Mouse (Mus musculus): Measurements from ENCODE around the gene Acap2. TPM values are rescaled to one million over a fixed set of nuclear protein-coding genes. Genes with fewer than 3 reads are reported as not detected.

Gene Acap2
- total and polyA plus RNA-seq, 3 experiments, result 31.5 to 47.4 (median 36.9) TPM

- H3K4me3 ChIP-seq (replicated peaks in 1 of 3; ENCODE audit: low read depth in 2 of 3, low read length in 2 of 3, poor library complexity in 1 of 3), result no peak overlapping the region
- no peak for DNase-seq (ENCODE audit: extremely low read depth)
- peaks cover 34 to 76% of the 10 kb centered on the region in 2 experiments for H3K36me3 ChIP-seq (replicated peaks in 1 of 2; ENCODE audit: control insufficient read depth in 1 of 2, insufficient read depth in 1 of 2, low read length in 1 of 2)
- no peak overlapping the region for H3K27ac ChIP-seq (ENCODE audit: insufficient read depth, low read depth)
- TF ChIP-seq EP300 (IDR thresholded peaks at IDR 0.05; ENCODE audit: low read length) (no peak), ZNF384 (IDR thresholded peaks at IDR 0.05; ENCODE audit: low read depth, low read length) (no peak), TBP (conservative IDR thresholded peaks at IDR 0.05; ENCODE audit: low read depth, low read length) (no peak), SIN3A (IDR thresholded peaks at IDR 0.05; ENCODE audit: low read length) (no peak), MEF2A (IDR thresholded peaks at IDR 0.05; ENCODE audit: borderline replicate concordance, low read depth, low read length) (no peak), JUN (IDR thresholded peaks at IDR 0.05; ENCODE audit: insufficient read depth, low read depth, low read length) (no peak), ZKSCAN1 (IDR thresholded peaks at IDR 0.05; ENCODE audit: borderline replicate concordance, low read depth, low read length) (no peak), ZMIZ1 (IDR thresholded peaks at IDR 0.05; ENCODE audit: low read depth, low read length) (no peak), NRF1 (IDR thresholded peaks at IDR 0.05; ENCODE audit: low read depth, low read length) (no peak), BHLHE40 (IDR thresholded peaks at IDR 0.05; ENCODE audit: low read depth, low read length) (no peak), USF1 (IDR thresholded peaks at IDR 0.05; ENCODE audit: low read depth, low read length) (no peak), PAX5 (IDR thresholded peaks at IDR 0.05; ENCODE audit: low read length) (no peak), MAZ (IDR thresholded peaks at IDR 0.05; ENCODE audit: low read depth, low read length) (no peak), E2F4 (IDR thresholded peaks at IDR 0.05; ENCODE audit: insufficient replicate concordance, low read depth, low read length) (no peak), ETS1 (conservative IDR thresholded peaks at IDR 0.05; ENCODE audit: low read depth, low read length) (no peak), GABPA (IDR thresholded peaks at IDR 0.05; ENCODE audit: insufficient replicate concordance, low read depth, low read length) (no peak)
- no peaks in the 10 kb centered on the region for H3K27me3 ChIP-seq (replicated peaks)
- in situ Hi-C loops (cut with MboI; ENCODE audit: low pct_ligation_motif_present, low pct_unique_long_range_greater_than_20kb, low sequenced_read_pairs) (no loop called here), dilution Hi-C loops (cut with MboI; ENCODE audit: extremely low pct_ligation_motif_present, extremely low pct_unique_long_range_greater_than_20kb, low sequenced_read_pairs) (no loop called here)
- H3K79me2 ChIP-seq (replicated peaks; ENCODE audit: control insufficient read depth, extremely low read depth, insufficient read depth, poor library complexity, severe bottlenecking), result no peaks in the 10 kb centered on the region
- no peak overlapping the region for H3K4me2 ChIP-seq (ENCODE audit: insufficient read depth, low read depth, poor library complexity, severe bottlenecking)
- H3K4me1 ChIP-seq (ENCODE audit: control insufficient read depth in 1 of 2, insufficient read depth in 2 of 2), result peaks cover 4 to 24% of the 10 kb centered on the region in 2 experiments; a peak in 3 of 4 replicates
- no peaks in the 10 kb centered on the region for H3K9me3 ChIP-seq (replicated peaks; ENCODE audit: low read length)
- no peak overlapping the region for H3K9ac ChIP-seq (ENCODE audit: insufficient read depth, low read depth)
These were observed 76.1 kb downstream of the Acap2 start for GRCm38 (mm10) chr16:31124991-31125390.

DNA sequence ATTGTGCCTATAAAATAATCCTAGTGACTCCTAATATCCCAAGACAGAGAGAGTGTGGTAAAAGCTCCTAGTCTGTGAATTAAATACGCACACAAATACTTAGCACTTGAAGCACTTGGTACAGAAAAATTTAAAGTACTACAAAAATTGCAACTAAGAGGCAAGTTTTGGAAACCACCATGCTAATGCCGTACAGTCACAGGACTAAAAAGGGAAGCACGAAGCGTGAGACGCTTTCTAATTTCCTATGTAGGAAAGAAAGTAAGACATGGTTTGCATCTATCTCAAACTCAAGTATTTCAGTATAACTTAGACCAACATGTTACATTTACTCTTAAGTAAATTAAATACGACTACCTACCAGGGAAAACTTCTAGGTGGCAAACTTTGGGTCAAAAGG, 79.4 kb downstream of the Acap2 start:
- no peak overlapping the region for H3K9ac ChIP-seq (ENCODE audit: insufficient read depth, low read depth)
- no peak overlapping the region for H3K4me3 ChIP-seq (replicated peaks in 1 of 3; ENCODE audit: low read depth in 2 of 3, low read length in 2 of 3, poor library complexity in 1 of 3)
- H3K4me2 ChIP-seq (ENCODE audit: insufficient read depth, low read depth, poor library complexity, severe bottlenecking), result no peak overlapping the region
- peaks cover 2% of the 10 kb centered on the region for H3K9me3 ChIP-seq (replicated peaks; ENCODE audit: low read length)
- in situ Hi-C loops (cut with MboI; ENCODE audit: low pct_ligation_motif_present, low pct_unique_long_range_greater_than_20kb, low sequenced_read_pairs) (no loop called here), dilution Hi-C loops (cut with MboI; ENCODE audit: extremely low pct_ligation_motif_present, extremely low pct_unique_long_range_greater_than_20kb, low sequenced_read_pairs) (no loop called here)
- peaks cover 4 to 24% of the 10 kb centered on the region in 2 experiments; a peak in 3 of 4 replicates for H3K4me1 ChIP-seq (ENCODE audit: control insufficient read depth in 1 of 2, insufficient read depth in 2 of 2)
- H3K27me3 ChIP-seq (replicated peaks), result no peaks in the 10 kb centered on the region
- TF ChIP-seq BHLHE40 (IDR thresholded peaks at IDR 0.05; ENCODE audit: low read depth, low read length), result peak; percentile 66
- no peak for TF ChIP-seq NELFE (IDR thresholded peaks at IDR 0.05; ENCODE audit: low read depth, low read length)
- peak; percentile 62; the same call in 1 of the 2 replicates for TF ChIP-seq MEF2A (IDR thresholded peaks at IDR 0.05; ENCODE audit: borderline replicate concordance, low read depth, low read length)
- no peak overlapping the region for H3K27ac ChIP-seq (ENCODE audit: insufficient read depth, low read depth)
- no peaks in the 10 kb centered on the region for H3K79me2 ChIP-seq (replicated peaks; ENCODE audit: control insufficient read depth, extremely low read depth, insufficient read depth, poor library complexity, severe bottlenecking)
- H3K36me3 ChIP-seq (replicated peaks in 1 of 2; ENCODE audit: control insufficient read depth in 1 of 2, insufficient read depth in 1 of 2, low read length in 1 of 2), result peaks cover 29 to 71% of the 10 kb centered on the region in 2 experiments
- peak; percentile 42 for DNase-seq (ENCODE audit: extremely low read depth)

Data from CH12.LX (cell line).